Mouse (Mus musculus) kidney, adult 2 months (tissue): ENCODE data around the gene Prok2. TPM values are rescaled to one million over a fixed set of nuclear protein-coding genes. Genes with fewer than 3 reads are reported as not detected.
A peak's percentile ranks its signal among the peaks of the same experiment; 100 is the strongest.

ENCODE experiments used
- DNase-seq: peaks from one replicate; pipeline ENCODE4 v3.0.0; 2021
- H3K27ac ChIP-seq: fragments of 200-500 bp; 2 replicates; pipeline ENCODE4 v1.5.1; 2012; ENCODE audit warnings: low read depth, low read length, control low read depth, inconsistent platforms; ENCODE audit not compliant: insufficient read depth
- H3K27me3 ChIP-seq: fragments of 200-500 bp; replicated peaks from 2 replicates; pipeline ENCODE4 v1.6.1; 2012; ENCODE audit warnings: mild to moderate bottlenecking, moderate library complexity, low read length, inconsistent platforms; ENCODE audit not compliant: control insufficient read depth, insufficient read depth
- H3K36me3 ChIP-seq: fragments of 200-500 bp; 2 replicates; pipeline ENCODE4 v1.6.1; 2012; ENCODE audit warnings: mild to moderate bottlenecking, moderate library complexity, low read length, inconsistent platforms; ENCODE audit not compliant: control insufficient read depth, insufficient read depth
- H3K4me1 ChIP-seq: fragments of 200-500 bp; 2 replicates; pipeline ENCODE4 v1.6.1; 2011; ENCODE audit warnings: low read length; ENCODE audit not compliant: control insufficient read depth, insufficient read depth
- H3K4me3 ChIP-seq: fragments of 200-500 bp; 2 replicates; pipeline ENCODE4 v1.5.1; 2011; ENCODE audit warnings: mild to moderate bottlenecking, low read depth, low read length, control low read depth; ENCODE audit not compliant: insufficient read depth
- CTCF ChIP-seq: fragments of 200-500 bp; conservative IDR thresholded peaks from 2 replicates; pipeline ENCODE4 v1.5.1; 2011; ENCODE audit warnings: low read depth, mild to moderate bottlenecking, control low read depth, low read length, moderate library complexity, mixed read lengths; ENCODE audit not compliant: insufficient read depth, insufficient read length
- POLR2A ChIP-seq: fragments of 200-500 bp; IDR thresholded peaks from one replicate; pipeline ENCODE4 v1.6.1; 2011; ENCODE audit warnings: low read depth, low read length, control low read depth
- WGBS: fragments of 180-500 bp; shearing (Covaris S2); methylation state at CpG from one replicate; pipeline ENCODE4 v1.1.7; 2018; 5-methylcytosine and 5-hydroxymethylcytosine counted together
- polyA plus RNA-seq: library from polyadenylated mRNA; depleted of rRNA; stranded (reverse); fragments of >200 nt; gene quantifications from 2 replicates; pipeline ENCODE4 v1.2.3, GENCODE M21; 2012

Prok2 gene
- polyA plus RNA-seq, 1 experiment, result 0.19 TPM

- Histone ChIP-seq H3K27ac (no peak overlapping the region), H3K4me1 (no peaks in the 10 kb centered on the region), H3K4me3 (peak overlapping the region; percentile 49; the same call in 1 of the 2 replicates), H3K27me3 (peaks cover 8% of the 10 kb centered on the region; the same call in 1 of the 2 replicates), H3K36me3 (no peaks in the 10 kb centered on the region)
- TF ChIP-seq POLR2A (no peak), CTCF (no peak)
- DNase-seq, result no peak
- 4% methylated on average over 110 of the region's 110 CpGs for WGBS
Measured at GRCm38 (mm10) chr6:99692916-99693841, 33.0 kb downstream of the Prok2 start.

DNA sequence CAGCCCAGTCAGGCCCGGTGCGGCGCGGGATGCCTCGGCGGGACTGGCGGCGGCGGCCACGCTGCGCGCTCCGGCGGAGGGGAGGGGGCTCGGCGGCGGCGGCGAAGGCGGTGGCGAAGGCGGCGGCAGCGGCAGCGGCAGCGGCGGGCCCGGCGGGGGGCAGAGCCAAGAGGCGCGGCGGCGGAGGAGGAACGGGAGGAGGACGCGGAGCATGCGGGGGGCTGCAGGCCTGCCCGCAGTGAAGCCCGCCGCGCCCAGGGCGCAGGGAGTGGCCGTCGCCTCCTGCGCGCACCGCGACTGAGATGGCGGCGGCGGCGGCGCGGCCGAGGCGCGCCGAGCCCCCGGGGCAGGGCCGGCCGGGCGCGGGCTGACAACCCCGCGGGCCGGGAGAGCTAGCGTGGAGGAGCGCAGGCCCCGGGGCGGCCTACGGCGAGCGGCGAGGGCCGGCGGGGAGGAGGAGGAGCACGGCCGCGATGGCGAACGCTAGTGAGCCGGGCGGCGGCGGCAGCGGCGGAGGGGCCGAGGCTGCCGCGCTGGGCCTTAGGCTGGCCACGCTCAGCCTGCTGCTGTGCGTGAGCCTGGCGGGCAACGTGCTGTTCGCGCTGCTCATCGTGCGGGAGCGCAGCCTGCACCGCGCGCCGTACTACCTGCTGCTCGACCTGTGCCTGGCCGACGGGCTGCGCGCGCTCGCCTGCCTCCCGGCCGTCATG, 33.8 kb downstream of the Prok2 start, which contains the start of gene Gpr27:
Gene Gpr27 (plus strand): TSS at position 474 of the 710 bp plus-strand sequence.
- Histone ChIP-seq H3K27me3 (peaks cover 8% of the 10 kb centered on the region; the same call in 1 of the 2 replicates), H3K36me3 (no peaks in the 10 kb centered on the region), H3K4me1 (no peaks in the 10 kb centered on the region), H3K27ac (no peak within 1 kb of the TSS), H3K4me3 (peak within 1 kb of the TSS; percentile 49)
- no peak for DNase-seq
- under 1% methylated on average over 102 of the region's 112 CpGs for WGBS
- TF ChIP-seq POLR2A, result no peak
- no peak for TF ChIP-seq CTCF

DNA sequence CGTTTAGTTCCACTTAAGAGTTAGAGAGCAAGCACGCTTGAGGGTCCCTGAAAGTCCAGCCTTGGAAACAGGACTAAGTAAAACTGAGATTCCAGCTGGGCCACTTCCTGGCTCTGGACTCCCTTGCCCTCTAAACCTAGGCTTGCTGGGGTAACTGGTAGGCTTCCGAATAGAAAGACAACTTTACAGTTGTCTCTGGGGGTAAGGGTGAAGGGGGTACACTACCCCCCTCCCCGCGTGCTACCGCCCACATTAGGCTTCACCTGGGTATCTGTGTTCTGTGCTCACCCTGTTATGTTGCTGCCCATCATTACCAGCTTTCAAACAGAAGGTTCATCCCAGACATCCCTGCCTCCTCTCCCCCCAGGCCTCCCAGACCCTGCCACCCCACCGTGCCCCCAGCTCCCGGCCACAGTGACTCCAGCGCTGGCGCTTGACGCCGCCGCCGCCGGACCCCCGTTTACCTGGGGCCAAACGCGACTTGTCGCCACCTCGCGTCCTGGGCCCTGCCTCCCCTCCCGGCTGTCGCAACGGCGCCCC, 34.5 kb downstream of the Prok2 start:
- Histone ChIP-seq H3K36me3 (no peaks in the 10 kb centered on the region), H3K4me3 (peak overlapping the region; percentile 49), H3K27me3 (peaks cover 8% of the 10 kb centered on the region; the same call in 1 of the 2 replicates), H3K4me1 (no peaks in the 10 kb centered on the region), H3K27ac (no peak overlapping the region)
- no peak for DNase-seq
- TF ChIP-seq POLR2A, result no peak
- TF ChIP-seq CTCF, result no peak
- WGBS, result 10% methylated on average over 23 of the region's 25 CpGs

GRCm38 (mm10) chr6:99688513-99688912, 37.7 kb downstream of the Prok2 start:
- Histone ChIP-seq H3K36me3 (no peaks in the 10 kb centered on the region), H3K27me3 (peaks cover 6% of the 10 kb centered on the region; the same call in 1 of the 2 replicates), H3K4me3 (no peak overlapping the region), H3K27ac (no peak overlapping the region), H3K4me1 (no peaks in the 10 kb centered on the region)
- no peak for DNase-seq
- 83% methylated on average over 6 of the region's 6 CpGs for WGBS
- TF ChIP-seq CTCF (no peak), POLR2A (no peak)

DNA sequence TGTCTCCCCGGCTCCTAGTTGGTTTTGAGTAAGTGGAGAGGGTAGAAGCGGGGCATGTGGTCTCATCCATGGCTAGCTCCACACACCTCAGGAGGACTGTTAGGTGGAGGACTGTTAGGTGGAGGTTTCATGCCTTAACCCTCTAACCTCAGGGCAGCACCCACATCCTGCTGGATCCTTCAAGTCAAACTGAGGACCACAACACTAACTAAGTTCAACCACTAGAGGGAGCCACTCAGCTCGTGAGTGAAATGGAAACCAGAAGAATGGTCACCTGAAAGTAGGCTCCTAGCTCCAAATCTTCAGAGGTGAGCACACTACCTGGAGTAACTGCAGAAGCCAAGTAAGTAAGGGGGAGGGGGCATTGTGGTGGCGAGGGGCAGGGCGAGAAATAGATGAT, 41.3 kb downstream of the Prok2 start:
- H3K36me3 ChIP-seq, result no peaks in the 10 kb centered on the region
- no peak for DNase-seq
- no peaks in the 10 kb centered on the region for H3K27me3 ChIP-seq
- WGBS, result 67% methylated on average over 5 of the region's 5 CpGs
- TF ChIP-seq POLR2A (no peak), CTCF (peak; percentile 53; the same call in 1 of the 2 replicates)
- no peak overlapping the region for H3K4me3 ChIP-seq
- H3K4me1 ChIP-seq, result no peaks in the 10 kb centered on the region
- H3K27ac ChIP-seq, result no peak overlapping the region

DNA sequence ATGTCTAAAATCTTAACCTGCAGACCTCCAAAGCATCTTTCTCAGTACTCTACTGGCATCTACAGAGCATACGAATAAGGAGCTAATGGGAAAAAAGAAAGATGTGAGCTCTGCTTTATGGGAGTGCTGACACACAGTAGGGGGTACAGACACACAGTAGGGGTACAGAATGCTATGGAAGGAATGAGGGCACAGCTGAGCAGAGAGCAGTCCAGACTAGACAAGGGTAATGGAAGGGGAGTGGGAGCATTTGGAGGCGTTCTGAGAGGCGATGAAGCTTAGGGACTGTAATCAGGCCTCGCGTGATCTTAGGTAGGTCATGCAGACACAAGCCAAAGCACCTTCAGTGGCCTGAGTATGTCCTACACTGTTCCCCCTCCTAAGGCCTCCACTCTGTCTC, 42.2 kb downstream of the Prok2 start:
- no peak for DNase-seq
- WGBS, result 94% methylated on average over 5 of the region's 5 CpGs
- Histone ChIP-seq H3K4me3 (no peak overlapping the region), H3K27ac (no peak overlapping the region), H3K27me3 (no peaks in the 10 kb centered on the region), H3K4me1 (no peaks in the 10 kb centered on the region), H3K36me3 (no peaks in the 10 kb centered on the region)
- TF ChIP-seq POLR2A, result no peak
- TF ChIP-seq CTCF, result no peak
